ENCODE assay signal across 21 mouse cellular contexts in the genomic region with DNA sequence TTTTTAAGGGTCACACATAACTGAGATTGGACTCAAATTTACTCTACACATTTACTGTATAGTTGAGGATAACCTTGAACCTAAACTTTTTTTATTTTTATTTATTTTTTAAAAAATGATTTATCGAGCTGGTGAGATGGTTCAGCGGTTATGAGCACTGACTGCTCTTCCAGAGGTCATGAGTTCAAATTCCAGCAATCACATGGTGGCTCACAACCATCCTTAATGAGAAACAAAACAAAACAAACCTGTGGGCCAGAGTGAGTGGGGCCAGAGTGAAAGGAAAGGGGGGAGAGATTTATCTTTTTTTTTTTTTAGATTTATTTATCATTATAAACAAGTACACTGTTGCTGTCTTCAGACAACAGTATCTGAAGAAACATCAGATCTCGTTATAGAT. TPM values are rescaled to one million over a fixed set of nuclear protein-coding genes. Genes with fewer than 3 reads are reported as not detected.
DNase-seq lines count a peak whose midpoint lies in the region; TF ChIP-seq lines count a peak whose summit lies in the region.
"Had no signal": no experiment of that assay in that cellular context is flagged by ENCODE, and none has a peak within 500 bp of the region (broad histone marks: within the 10 kb centered on the region; RNA-seq: fewer than 3 reads in every experiment).

No protein-coding gene starts in this region.

- no peaks in the 10 kb centered on the region for H3K27me3 ChIP-seq in kidney, adult 2 months (replicated peaks; ENCODE audit: control insufficient read depth, insufficient read depth, low read length)
- H3K27me3 ChIP-seq: CH12.LX; embryonic facial prominence, embryonic 12.5 days; forebrain, embryonic 13.5 days; forebrain, embryonic 15.5 days; Patski had no signal

- peak; percentile 25 for DNase-seq in heart, adult 11 months
- DNase-seq in heart, postnatal 25 days (ENCODE audit: low spot score) = no peak
- DNase-seq in kidney, adult 2 months = peak; percentile 80
- no peak for DNase-seq in kidney, postnatal 14 days
- DNase-seq in kidney, postnatal 36 days = peak; percentile 58 to 63
- no peak for DNase-seq in kidney, postnatal 10 days
- DNase-seq: adrenal gland, adult 8-10 months; adrenal gland, postnatal 14 days; adrenal gland, postnatal 36 days; B cell, adult 2 months; cerebellum, adult 2 months; cerebellum, adult 9-10 months; cerebellum, postnatal 10 days; cerebellum, postnatal 25 days had no signal

- no peak overlapping the region for H3K4me3 ChIP-seq in kidney, adult 2 months (ENCODE audit: insufficient read depth, low read depth, low read length)
- H3K4me3 ChIP-seq: embryonic facial prominence, embryonic 10.5 days; embryonic facial prominence, embryonic 12.5 days; forebrain, embryonic 13.5 days; forebrain, embryonic 15.5 days had no signal

- no peak for TF ChIP-seq CTCF in kidney, adult 2 months (conservative IDR thresholded peaks at IDR 0.05; ENCODE audit: insufficient read depth, insufficient read length, low read depth, low read length)

- WGBS in kidney, adult 2 months = 58% methylated on average over 3 of the region's 3 CpGs

- H3K27ac ChIP-seq in kidney, adult 2 months (ENCODE audit: insufficient read depth, low read depth, low read length) = no peak overlapping the region
- H3K27ac ChIP-seq: embryonic facial prominence, embryonic 10.5 days; embryonic facial prominence, embryonic 12.5 days; forebrain, embryonic 13.5 days; forebrain, embryonic 15.5 days had no signal

- H3K4me1 ChIP-seq in kidney, adult 2 months (ENCODE audit: control insufficient read depth, insufficient read depth, low read length) = peaks cover 13% of the 10 kb centered on the region
- H3K4me1 ChIP-seq: embryonic facial prominence, embryonic 10.5 days; forebrain, embryonic 13.5 days; forebrain, embryonic 15.5 days had no signal

- TF ChIP-seq POLR2A in kidney, adult 2 months (IDR thresholded peaks at IDR 0.05; ENCODE audit: low read depth, low read length) = no peak

- intact Hi-C loops in heart, postnatal 25 days (cut with DNase I) = no loop called here

- H3K36me3 ChIP-seq in kidney, adult 2 months (ENCODE audit: control insufficient read depth, insufficient read depth, low read length) = no peaks in the 10 kb centered on the region
- H3K36me3 ChIP-seq: embryonic facial prominence, embryonic 12.5 days; forebrain, embryonic 15.5 days had no signal

RNA-seq across cellular contexts. Expression of a gene that starts 12.4 kb away (rescaled TPM):
- total RNA-seq in heart, postnatal 25 days (2021) = not detected
- 0.41 and 0.66 TPM in 2 replicates for polyA plus RNA-seq in kidney, adult 2 months (2012; rRNA removed)
- total RNA-seq: adrenal gland, postnatal 14 days; CH12.LX had no signal
- polyA plus RNA-seq: G1E, Patski had no signal

RNA-seq across cellular contexts. Expression of a gene that starts 16.6 kb away (rescaled TPM):
- 1 to 10 TPM; 2.9 to 3.3 TPM for total RNA-seq in heart, postnatal 25 days (2021)
- 33.7 and 36.7 TPM in 2 replicates for polyA plus RNA-seq in kidney, adult 2 months (2012; rRNA removed)

RNA-seq across cellular contexts. Expression of a gene that starts 22.2 kb away (rescaled TPM):
- 100 to 1,000 TPM; 837 to 904 TPM for total RNA-seq in heart, postnatal 25 days (2021)
- 1,044 and 1,055 TPM in 2 replicates for polyA plus RNA-seq in kidney, adult 2 months (2012; rRNA removed)

RNA-seq across cellular contexts. Expression of a gene that starts 22.4 kb away (rescaled TPM):
- 1 to 10 TPM; 1.9 to 3.3 TPM for total RNA-seq in heart, postnatal 25 days (2021)
- polyA plus RNA-seq in kidney, adult 2 months (2012; rRNA removed) = 2.6 and 3.2 TPM in 2 replicates

RNA-seq across cellular contexts. Expression of a gene that starts 35.6 kb away (rescaled TPM):
- total RNA-seq in heart, postnatal 25 days (2021) = 10 to 100 TPM; 37.0 to 39.7 TPM
- polyA plus RNA-seq in kidney, adult 2 months (2012; rRNA removed) = 49.1 and 65.4 TPM in 2 replicates

Comparison
In these comparisons a context has a peak if more than half of its experiments do, and no peak if none do; other contexts are left out.
1. DNase-seq: peak in heart, adult 11 months (single experiment), kidney, adult 2 months (single experiment) and kidney, postnatal 36 days (2 of 2); none in heart, postnatal 25 days (single experiment), kidney, postnatal 14 days (single experiment) and kidney, postnatal 10 days (single experiment).